Mouse (Mus musculus) cerebellum, adult 2 months (tissue): ENCODE data around the gene Nfic.

ENCODE experiments used
- CTCF ChIP-seq: fragments of 200-500 bp; IDR thresholded peaks from 2 replicates; pipeline ENCODE4 v1.5.1; 2011; ENCODE audit warnings: low read depth, mild to moderate bottlenecking, control low read depth, low read length, moderate library complexity, borderline replicate concordance; ENCODE audit not compliant: insufficient read depth
- POLR2A ChIP-seq: fragments of 200-500 bp; IDR thresholded peaks from 2 replicates; pipeline ENCODE4 v1.6.1; 2011; ENCODE audit warnings: low read length, control low read depth, borderline replicate concordance; ENCODE audit not compliant: insufficient read depth

- no peak for TF ChIP-seq CTCF
- no peak for TF ChIP-seq POLR2A
Measured at GRCm38 (mm10) chr10:81410981-81411380, 44.5 kb downstream of the Nfic start.
